Mouse (Mus musculus): ENCODE results near the gene Vgll4.

DNA sequence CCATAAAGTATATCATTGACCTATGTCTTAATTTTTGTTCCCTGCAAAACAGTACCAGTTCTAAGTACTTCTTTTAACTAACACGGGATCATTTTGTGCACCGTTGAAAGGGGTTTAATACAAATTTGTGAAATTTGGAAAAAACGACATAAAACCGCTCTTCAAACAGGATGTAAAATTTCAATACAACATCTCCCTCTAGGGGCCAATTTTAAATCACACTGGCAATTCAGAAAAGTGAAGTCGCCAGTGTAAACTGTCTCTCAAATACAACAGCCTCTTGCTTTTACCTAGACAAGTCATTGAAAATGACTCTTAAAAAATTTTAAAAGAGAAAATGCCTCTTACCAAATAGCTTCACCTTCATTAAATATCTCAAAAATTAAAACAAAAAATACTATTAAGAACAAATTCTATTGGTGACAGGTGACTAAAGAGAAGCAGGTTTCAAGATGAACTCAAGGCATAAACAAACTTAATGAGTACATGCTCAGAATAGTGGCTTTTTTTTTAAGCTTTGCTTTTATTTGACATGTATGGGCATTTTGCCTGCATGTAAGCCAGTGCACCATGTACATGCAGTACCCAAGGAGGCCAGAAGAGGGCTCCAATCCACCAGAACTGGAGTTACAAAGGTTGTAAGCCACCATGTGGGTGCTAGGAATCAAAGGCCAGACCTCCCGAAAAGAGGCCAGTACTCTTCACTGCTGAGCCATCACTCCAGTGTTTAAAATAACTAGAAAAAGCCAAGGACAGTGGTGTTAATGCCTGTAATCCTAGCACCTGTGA lies 43.2 kb downstream of the Vgll4 start:
- TF ChIP-seq GATA1 (IDR thresholded peaks at IDR 0.05; ENCODE audit: low read length) (no peak), TAL1 (IDR thresholded peaks at IDR 0.05; ENCODE audit: low read length) (no peak)

All from erythroblast, embryonic 14.5 days (primary cell).